Mouse (Mus musculus) kidney, postnatal 10 days (tissue): ENCODE data around the gene Sdhd.

Experiments
- DNase-seq: peaks from one replicate; pipeline ENCODE4 v3.0.0; 2021; ENCODE audit warnings: mixed read lengths

The Sdhd gene

GRCm38 (mm10) chr9:50585145-50585818 is 18.3 kb downstream of the Sdhd start:
- DNase-seq = peak; percentile 77

GRCm38 (mm10) chr9:50580370-50580769 is 23.2 kb downstream of the Sdhd start:
- no peak for DNase-seq

DNA sequence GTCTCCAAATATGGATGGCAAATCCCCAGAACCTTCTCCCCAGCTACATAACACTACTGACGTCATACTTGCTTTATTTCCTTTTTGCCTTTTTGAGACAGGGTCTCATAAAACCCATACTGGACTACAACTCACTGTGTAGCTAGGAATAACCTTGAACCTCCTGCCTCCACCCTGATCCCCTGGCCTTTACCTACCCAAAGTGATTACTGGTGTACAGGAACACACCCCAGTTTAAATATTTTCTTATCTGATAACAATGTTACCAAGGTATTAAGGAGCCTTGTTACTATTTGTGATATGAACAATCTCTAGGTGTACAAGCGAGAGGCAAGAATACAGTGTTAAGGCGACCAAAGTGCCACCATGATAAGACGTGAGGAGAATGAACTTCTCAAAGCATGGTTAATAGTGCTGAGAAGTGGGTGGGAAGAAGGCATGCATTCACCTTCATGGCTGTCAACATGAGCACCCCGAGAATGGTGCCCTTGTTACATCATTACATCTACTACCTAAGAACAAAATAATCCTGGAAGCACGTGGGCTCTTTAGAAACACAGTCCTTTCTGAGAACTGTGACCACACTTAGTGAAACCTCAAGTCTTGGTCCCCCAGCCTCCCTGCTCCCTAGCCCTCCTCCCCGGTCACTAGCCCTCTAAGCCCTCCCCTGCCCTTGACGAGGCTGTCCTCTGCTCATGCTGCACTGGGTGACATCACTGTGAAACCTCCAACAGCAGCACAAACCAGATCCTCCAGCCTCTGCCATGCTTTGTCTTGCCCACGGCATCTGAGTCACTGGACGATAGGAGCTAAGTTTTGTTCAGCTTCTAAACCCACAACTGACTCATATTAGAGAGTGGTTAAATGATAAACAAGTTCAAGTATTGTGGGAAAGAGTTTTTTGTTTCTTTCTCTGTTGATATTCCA is 33.8 kb downstream of the Sdhd start:
- no peak for DNase-seq

GRCm38 (mm10) chr9:50567881-50568280 is 35.7 kb downstream of the Sdhd start:
- no peak for DNase-seq

GRCm38 (mm10) chr9:50567372-50567771 is 36.2 kb downstream of the Sdhd start:
- no peak for DNase-seq

GRCm38 (mm10) chr9:50565940-50566339 is 37.7 kb downstream of the Sdhd start:
- no peak for DNase-seq

DNA sequence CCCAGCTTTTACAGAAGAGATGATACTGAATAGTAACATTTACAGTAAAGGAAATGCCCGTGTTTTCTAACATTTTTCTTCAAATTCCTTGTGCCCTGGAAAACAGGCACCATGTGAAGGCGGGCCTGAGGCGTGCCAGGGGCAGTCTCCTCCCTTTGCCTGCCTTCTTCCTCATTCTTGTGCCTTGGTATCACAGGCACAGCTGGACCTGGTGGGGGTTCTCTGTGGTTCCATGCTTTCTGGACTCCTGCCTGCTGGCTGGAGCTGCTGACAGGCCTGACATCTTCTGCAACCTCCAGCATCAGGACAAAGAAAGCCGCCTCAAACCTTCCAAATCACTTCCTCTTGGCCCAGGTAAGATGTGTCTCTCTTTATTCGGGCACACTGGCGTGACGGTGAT is 38.4 kb downstream of the Sdhd start:
- DNase-seq = no peak

- no peak for DNase-seq
These were observed 41.7 kb downstream of the Sdhd start for GRCm38 (mm10) chr9:50561918-50562360.

- DNase-seq = no peak
These were observed 42.3 kb downstream of the Sdhd start, which contains the start of gene Tex12 for GRCm38 (mm10) chr9:50561145-50561917. Gene Tex12, minus strand, starts transcription at chr9:50561325.

DNA sequence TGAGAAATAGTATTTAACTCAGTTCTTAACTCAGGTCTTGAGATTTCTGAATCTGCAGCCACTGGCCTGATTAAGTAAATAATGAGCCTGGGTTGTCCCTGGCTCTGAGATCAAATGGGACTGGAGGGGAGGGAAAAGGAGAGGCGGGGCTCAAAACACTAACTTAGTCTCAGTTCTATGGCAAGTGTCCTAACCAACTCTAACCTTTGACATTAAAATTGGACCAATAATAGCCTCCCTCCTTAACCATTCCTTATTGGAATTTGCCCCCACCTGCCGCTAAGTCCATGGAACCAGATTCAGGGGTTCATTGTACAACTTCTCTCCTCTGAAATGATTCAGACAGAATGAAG is 48.5 kb downstream of the Sdhd start, which contains the start of gene Bco2:
Gene Bco2, minus strand, starts transcription at position 88 of the 353 bp plus-strand sequence.
- no peak for DNase-seq

DNA sequence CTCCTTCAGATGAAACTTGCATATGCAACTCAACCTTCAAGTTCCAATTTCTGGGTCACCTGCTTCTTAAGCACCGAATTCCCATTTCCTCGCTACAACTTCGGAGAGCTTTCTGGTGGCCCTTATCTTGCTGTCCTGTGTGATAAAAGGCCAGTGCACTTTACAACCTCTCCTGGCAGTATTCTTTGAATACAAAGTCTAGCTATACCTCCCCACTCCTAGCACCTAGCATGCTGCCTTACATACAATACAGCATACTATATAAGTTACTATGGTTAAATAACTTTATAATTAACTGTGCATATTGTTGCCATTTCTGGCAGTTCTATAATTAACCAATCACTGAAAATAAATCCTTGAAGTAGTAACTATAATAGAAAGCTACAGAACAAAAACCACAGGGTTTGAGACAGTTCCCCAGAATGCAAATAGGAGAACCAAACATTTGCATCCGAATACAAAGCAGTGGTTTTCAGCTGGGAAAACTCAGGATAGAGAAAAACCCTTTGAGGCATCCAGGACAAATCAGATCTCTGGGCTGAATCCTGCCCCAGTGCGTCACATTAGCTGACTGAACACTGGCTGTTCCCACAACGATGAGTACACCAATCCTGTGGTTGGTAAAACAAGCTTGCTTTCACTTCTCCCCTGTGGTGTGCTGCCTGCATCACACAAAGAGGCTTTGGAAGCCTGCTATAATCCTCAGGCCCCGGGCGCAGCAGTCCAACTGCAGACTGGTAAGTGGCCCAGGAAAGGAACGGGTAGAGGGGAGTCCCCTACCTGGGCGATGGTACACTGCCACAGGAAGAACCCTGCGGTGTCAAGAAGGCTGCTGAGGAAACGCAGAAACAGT is 49.1 kb downstream of the Sdhd start, which contains the start of gene Il18:
Gene Il18, plus strand, starts transcription at position 587 of the 853 bp plus-strand sequence.
- DNase-seq = peak; percentile 24

- no peak for DNase-seq
These were observed 50.1 kb downstream of the Sdhd start for GRCm38 (mm10) chr9:50553547-50553946.

DNA sequence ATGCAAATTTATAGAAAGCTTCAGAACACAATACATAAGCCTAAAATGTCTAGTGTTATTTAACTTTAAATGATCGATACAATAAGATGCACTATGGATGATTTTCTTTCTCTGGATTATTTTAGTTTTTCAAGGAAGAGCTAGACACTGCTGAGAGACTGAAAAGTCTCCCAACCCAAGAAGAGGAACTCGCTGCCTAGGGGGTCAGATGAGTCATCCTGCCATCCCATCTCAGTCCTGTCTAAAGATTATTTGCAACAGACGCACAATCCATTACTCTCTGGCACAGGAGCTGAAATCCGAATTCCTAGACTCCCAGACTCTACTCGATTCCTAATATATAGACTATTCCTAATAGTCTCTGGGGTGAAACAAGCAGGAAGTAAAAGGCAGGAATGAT is 51.4 kb downstream of the Sdhd start:
- no peak for DNase-seq

DNA sequence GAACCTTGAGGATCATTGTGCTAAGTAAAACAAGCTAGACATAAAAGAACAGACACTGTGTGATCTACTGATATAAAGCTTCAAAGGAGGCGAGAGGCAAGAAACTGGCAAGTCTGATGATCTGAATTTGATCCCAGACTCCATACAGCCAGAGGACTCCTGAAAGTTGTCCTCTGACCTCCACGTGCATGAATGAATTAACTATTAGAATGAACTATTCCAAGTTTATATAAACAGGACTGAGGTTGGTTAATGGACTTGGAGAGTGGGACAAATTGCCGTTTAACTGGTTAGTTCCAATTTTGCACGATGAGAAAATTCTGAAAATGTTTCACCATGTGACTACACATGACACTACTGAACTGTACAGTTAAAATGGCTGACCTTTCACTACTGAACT is 54.7 kb downstream of the Sdhd start:
- DNase-seq = no peak

GRCm38 (mm10) chr9:50547859-50548478 is 55.6 kb downstream of the Sdhd start:
- no peak for DNase-seq
